Mouse (Mus musculus): ENCODE measurements around the gene Gm20388. TPM values are rescaled to one million over a fixed set of nuclear protein-coding genes. Genes with fewer than 3 reads are reported as not detected.
A peak's percentile ranks its signal among the peaks of the same experiment; 100 is the strongest.

Gm20388 gene
- total and polyA plus RNA-seq, 2 experiments from 2014 or later = 17.3 TPM; not detected in 1

- no peak for TF ChIP-seq EP300 (IDR thresholded peaks at IDR 0.05; ENCODE audit: low read depth)
- no peak for TF ChIP-seq CTCF (IDR thresholded peaks at IDR 0.05; ENCODE audit: low read depth)
- Histone ChIP-seq H3K27me3 (ENCODE audit: control insufficient read depth, insufficient read depth, low read length) (0 out of 2 replicates have a peak, but pooled peaks cover 8% of the 10 kb centered on the region), H3K4me3 (ENCODE audit: low read depth, low read length) (peak overlapping the region; percentile 55), H3K4me1 (ENCODE audit: control insufficient read depth, insufficient read depth) (no peaks in the 10 kb centered on the region; the same call in 1 of the 2 replicates), H3K36me3 (replicated peaks; ENCODE audit: control insufficient read depth, insufficient read depth, low read length) (0 out of 2 replicates have a peak, but pooled peaks cover 3% of the 10 kb centered on the region), H3K4me2 (ENCODE audit: low read depth, low read length) (peak overlapping the region; percentile 75), H3K27ac (ENCODE audit: low read depth) (no peak overlapping the region), H3K9ac (replicated peaks; ENCODE audit: low read depth, low read length) (peak overlapping the region; percentile 55), H3K9me3 (replicated peaks; ENCODE audit: control insufficient read depth, low read length) (no peaks in the 10 kb centered on the region)
- DNase-seq (ENCODE audit: low spot score) (no peak), ATAC-seq (ENCODE audit: insufficient read depth, low read depth) (no peak)
- 60% methylated on average over 5 of the region's 5 CpGs for WGBS
Observed at GRCm38 (mm10) chr8:123654763-123655162, 3744.1 kb downstream of the Gm20388 start.

- 0 out of 2 replicates have a peak, but pooled peaks cover 3% of the 10 kb centered on the region for H3K36me3 ChIP-seq (replicated peaks; ENCODE audit: control insufficient read depth, insufficient read depth, low read length)
- H3K4me2 ChIP-seq (ENCODE audit: low read depth, low read length) = peak overlapping the region; percentile 75
- peak overlapping the region; percentile 55; the same call in 1 of the 2 replicates for H3K9ac ChIP-seq (replicated peaks; ENCODE audit: low read depth, low read length)
- no peaks in the 10 kb centered on the region; the same call in 1 of the 2 replicates for H3K4me1 ChIP-seq (ENCODE audit: control insufficient read depth, insufficient read depth)
- ATAC-seq (ENCODE audit: insufficient read depth, low read depth) (no peak), DNase-seq (ENCODE audit: low spot score) (no peak)
- 44% methylated on average over 8 of the region's 8 CpGs for WGBS
- H3K9me3 ChIP-seq (replicated peaks; ENCODE audit: control insufficient read depth, low read length) = no peaks in the 10 kb centered on the region
- H3K27me3 ChIP-seq (ENCODE audit: control insufficient read depth, insufficient read depth, low read length) = 0 out of 2 replicates have a peak, but pooled peaks cover 8% of the 10 kb centered on the region
- H3K4me3 ChIP-seq (ENCODE audit: low read depth, low read length) = peak overlapping the region; percentile 55
- no peak overlapping the region for H3K27ac ChIP-seq (ENCODE audit: low read depth)
- TF ChIP-seq EP300 (IDR thresholded peaks at IDR 0.05; ENCODE audit: low read depth) (no peak), CTCF (IDR thresholded peaks at IDR 0.05; ENCODE audit: low read depth) (no peak)
Observed at GRCm38 (mm10) chr8:123655351-123655779, 3744.7 kb downstream of the Gm20388 start.

- Histone ChIP-seq H3K9me3 (replicated peaks; ENCODE audit: control insufficient read depth, low read length) (no peaks in the 10 kb centered on the region), H3K4me2 (ENCODE audit: low read depth, low read length) (no peak overlapping the region), H3K27me3 (ENCODE audit: control insufficient read depth, insufficient read depth, low read length) (0 out of 2 replicates have a peak, but pooled peaks cover 3% of the 10 kb centered on the region), H3K4me1 (ENCODE audit: control insufficient read depth, insufficient read depth) (no peaks in the 10 kb centered on the region; the same call in 1 of the 2 replicates), H3K27ac (ENCODE audit: low read depth) (no peak overlapping the region), H3K4me3 (ENCODE audit: low read depth, low read length) (no peak overlapping the region), H3K9ac (replicated peaks; ENCODE audit: low read depth, low read length) (no peak overlapping the region), H3K36me3 (replicated peaks; ENCODE audit: control insufficient read depth, insufficient read depth, low read length) (peaks cover 13% of the 10 kb centered on the region; the same call in 1 of the 2 replicates)
- no peak for ATAC-seq (ENCODE audit: insufficient read depth, low read depth)
- no peak for DNase-seq (ENCODE audit: low spot score)
- WGBS = 88% methylated on average over 8 of the region's 8 CpGs
- no peak for TF ChIP-seq CTCF (IDR thresholded peaks at IDR 0.05; ENCODE audit: low read depth)
- no peak for TF ChIP-seq EP300 (IDR thresholded peaks at IDR 0.05; ENCODE audit: low read depth)
Observed at GRCm38 (mm10) chr8:123657826-123658225, 3747.2 kb downstream of the Gm20388 start.

- H3K27me3 ChIP-seq (ENCODE audit: control insufficient read depth, insufficient read depth, low read length) = no peaks in the 10 kb centered on the region
- peaks cover 13% of the 10 kb centered on the region; the same call in 1 of the 2 replicates for H3K36me3 ChIP-seq (replicated peaks; ENCODE audit: control insufficient read depth, insufficient read depth, low read length)
- no peak overlapping the region for H3K9ac ChIP-seq (replicated peaks; ENCODE audit: low read depth, low read length)
- no peaks in the 10 kb centered on the region; the same call in 1 of the 2 replicates for H3K4me1 ChIP-seq (ENCODE audit: control insufficient read depth, insufficient read depth)
- DNase-seq (ENCODE audit: low spot score) (no peak), ATAC-seq (ENCODE audit: insufficient read depth, low read depth) (no peak)
- H3K4me3 ChIP-seq (ENCODE audit: low read depth, low read length) = no peak overlapping the region
- TF ChIP-seq CTCF (IDR thresholded peaks at IDR 0.05; ENCODE audit: low read depth) = no peak
- 56% methylated on average over 10 of the region's 10 CpGs for WGBS
- no peaks in the 10 kb centered on the region for H3K9me3 ChIP-seq (replicated peaks; ENCODE audit: control insufficient read depth, low read length)
- H3K4me2 ChIP-seq (ENCODE audit: low read depth, low read length) = no peak overlapping the region
- H3K27ac ChIP-seq (ENCODE audit: low read depth) = no peak overlapping the region
Observed at GRCm38 (mm10) chr8:123659469-123660057, 3748.9 kb downstream of the Gm20388 start.

DNA sequence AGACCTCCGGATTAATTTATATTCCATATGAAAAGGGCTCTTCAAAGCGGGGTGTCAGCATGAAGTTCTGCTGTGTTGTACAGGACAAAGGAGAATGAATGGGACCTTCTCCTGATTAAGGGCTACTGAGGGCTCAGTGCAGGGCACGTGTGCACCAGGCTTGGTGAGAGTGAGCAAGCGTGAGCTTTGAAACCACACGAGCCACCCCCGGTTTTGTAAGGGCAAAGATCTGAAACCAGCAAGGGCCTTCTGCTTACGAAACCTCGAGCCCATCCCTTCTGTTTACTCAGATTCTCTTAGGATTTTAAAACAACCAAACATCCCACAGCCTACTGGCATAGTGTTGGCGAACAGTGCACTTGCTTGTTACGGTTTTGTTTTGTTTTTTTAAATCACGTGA, 3750.9 kb downstream of the Gm20388 start:
- Histone ChIP-seq H3K27me3 (ENCODE audit: control insufficient read depth, insufficient read depth, low read length) (no peaks in the 10 kb centered on the region), H3K27ac (ENCODE audit: low read depth) (no peak overlapping the region), H3K9ac (replicated peaks; ENCODE audit: low read depth, low read length) (no peak overlapping the region), H3K4me1 (ENCODE audit: control insufficient read depth, insufficient read depth) (no peaks in the 10 kb centered on the region), H3K4me3 (ENCODE audit: low read depth, low read length) (no peak overlapping the region), H3K9me3 (replicated peaks; ENCODE audit: control insufficient read depth, low read length) (no peaks in the 10 kb centered on the region), H3K36me3 (replicated peaks; ENCODE audit: control insufficient read depth, insufficient read depth, low read length) (peaks cover 13% of the 10 kb centered on the region; the same call in 1 of the 2 replicates), H3K4me2 (ENCODE audit: low read depth, low read length) (no peak overlapping the region)
- ATAC-seq (ENCODE audit: insufficient read depth, low read depth) = no peak
- WGBS = 90% methylated on average over 11 of the region's 11 CpGs
- TF ChIP-seq EP300 (IDR thresholded peaks at IDR 0.05; ENCODE audit: low read depth) (no peak), CTCF (IDR thresholded peaks at IDR 0.05; ENCODE audit: low read depth) (no peak)
- no peak for DNase-seq (ENCODE audit: low spot score)
